Mouse (Mus musculus) stomach, embryonic 15.5 days (tissue): ENCODE results near the gene Ccdc85c. TPM values are rescaled to one million over a fixed set of nuclear protein-coding genes. Genes with fewer than 3 reads are reported as not detected.

Source experiments
- ATAC-seq: fragments of 200-750 bp; cut with Nextera tagmentation; 2 replicates; pipeline ENCODE4 v1.8.0; 2017; ENCODE audit warnings: low read depth, moderate number of reproducible peaks, moderate TSS enrichment; ENCODE audit not compliant: insufficient read depth, low FRiP score
- H3K27ac ChIP-seq: fragments of 300-500 bp; sonication (generic); 2 replicates; pipeline ENCODE4 v1.5.1; 2015; ENCODE audit warnings: mild to moderate bottlenecking, inconsistent platforms
- H3K27me3 ChIP-seq: fragments of 300-500 bp; sonication (generic); replicated peaks from 2 replicates; pipeline ENCODE4 v1.6.1; 2015; ENCODE audit warnings: inconsistent platforms
- H3K36me3 ChIP-seq: fragments of 300-500 bp; sonication (generic); 2 replicates; pipeline ENCODE4 v1.6.1; 2015; ENCODE audit warnings: inconsistent platforms
- H3K4me1 ChIP-seq: fragments of 300-500 bp; sonication (generic); 2 replicates; pipeline ENCODE4 v1.6.1; 2015; ENCODE audit warnings: inconsistent platforms
- H3K4me2 ChIP-seq: fragments of 300-500 bp; sonication (generic); 2 replicates; pipeline ENCODE4 v1.6.1; 2015; ENCODE audit warnings: mild to moderate bottlenecking, inconsistent platforms
- H3K4me3 ChIP-seq: fragments of 300-500 bp; sonication (generic); replicated peaks from 2 replicates; pipeline ENCODE4 v1.5.1; 2015; ENCODE audit warnings: inconsistent platforms
- H3K9ac ChIP-seq: fragments of 300-500 bp; sonication (generic); 2 replicates; pipeline ENCODE4 v1.6.1; 2015; ENCODE audit warnings: inconsistent platforms
- H3K9me3 ChIP-seq: fragments of 300-500 bp; sonication (generic); 2 replicates; pipeline ENCODE4 v1.6.1; 2016; ENCODE audit warnings: inconsistent platforms
- WGBS: fragments of 180-500 bp; shearing (Covaris S2); methylation state at CpG from one replicate; pipeline ENCODE4 v1.1.7; 2015; 5-methylcytosine and 5-hydroxymethylcytosine counted together
- polyA plus RNA-seq: library from polyadenylated mRNA; unstranded; fragments of >200 nt; fragmentation: Nextera tagmentation; extraction: Ambion mirVana; gene quantifications from 2 replicates; pipeline ENCODE4 v1.2.1, GENCODE M21; 2015

The Ccdc85c gene
- polyA plus RNA-seq, 1 experiment from 2014 or later = 7.9 TPM

DNA sequence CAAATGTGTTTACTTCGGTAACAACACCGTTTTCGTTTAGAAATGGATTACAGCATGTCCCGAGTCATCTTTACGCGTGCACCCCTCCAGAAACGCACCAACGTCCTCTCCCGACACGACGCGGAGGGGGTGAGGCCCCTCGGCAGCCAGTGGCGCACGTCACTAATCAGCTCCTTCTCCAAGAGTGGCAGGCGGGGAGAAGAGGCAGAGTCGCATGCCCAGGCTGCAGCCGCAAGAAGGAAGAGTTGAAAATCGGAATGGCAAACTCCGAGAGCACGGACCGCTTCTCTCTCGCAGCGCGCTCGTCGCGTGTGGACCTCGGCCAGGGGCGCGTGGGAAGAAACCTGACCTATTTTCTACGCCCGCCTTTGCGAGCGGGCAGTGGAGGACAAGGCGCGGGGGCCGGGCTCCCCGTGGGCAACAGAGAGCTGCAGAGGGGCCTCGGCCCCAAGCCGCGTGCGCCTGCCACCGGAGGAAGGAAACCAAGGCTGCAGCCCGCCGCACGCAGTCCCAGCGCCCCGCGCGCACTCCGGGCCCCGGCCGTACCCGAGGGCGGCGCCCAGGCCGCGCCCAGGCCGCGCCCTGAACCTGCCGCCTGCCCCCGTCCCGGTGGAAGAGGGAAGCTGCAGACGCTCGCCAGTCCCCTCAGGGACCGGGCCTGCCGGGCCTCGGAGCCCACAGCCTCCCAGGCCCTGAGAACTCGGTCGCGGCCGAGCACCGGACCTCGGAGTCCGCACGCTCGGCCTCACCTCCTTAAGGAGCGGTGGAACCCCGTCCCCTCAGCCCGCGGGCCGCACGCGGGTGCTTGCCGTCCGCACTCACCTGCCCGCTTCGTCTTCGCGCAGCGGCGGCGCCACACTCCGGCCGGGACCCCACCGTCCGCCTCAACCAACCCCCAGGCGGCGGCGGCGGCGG, 96.6 kb downstream of the Ccdc85c start:
- H3K4me3 ChIP-seq = peak overlapping the region; percentile 95
- no peaks in the 10 kb centered on the region for H3K9me3 ChIP-seq
- H3K27ac ChIP-seq = peak overlapping the region; percentile 94
- H3K4me2 ChIP-seq = peak overlapping the region; percentile 75
- no peaks in the 10 kb centered on the region for H3K27me3 ChIP-seq
- under 1% methylated on average over 93 of the region's 103 CpGs for WGBS
- H3K4me1 ChIP-seq = peaks cover 18% of the 10 kb centered on the region
- peak; percentile 45 for ATAC-seq
- H3K36me3 ChIP-seq = 0 out of 2 replicates have a peak, but pooled peaks cover 5% of the 10 kb centered on the region
- H3K9ac ChIP-seq = peak overlapping the region; percentile 73

DNA sequence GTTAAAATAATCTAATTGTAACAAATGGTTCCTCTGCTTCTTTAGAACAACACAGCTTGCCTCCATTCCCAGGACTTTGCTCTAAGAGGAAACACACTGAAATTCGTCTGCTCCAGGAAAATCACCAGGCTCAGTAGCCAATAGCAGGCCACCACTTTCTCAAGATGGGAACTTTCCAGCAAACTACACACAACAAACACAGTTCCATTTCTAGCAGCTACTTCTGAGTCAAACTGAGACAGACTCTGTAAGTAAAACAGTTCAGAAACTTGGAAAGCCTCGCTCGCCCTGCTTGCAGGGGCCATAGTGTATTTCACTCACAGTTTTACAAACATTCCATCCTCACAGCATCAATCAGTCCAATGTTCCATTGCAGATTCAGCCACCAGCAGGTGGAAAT, 98.9 kb downstream of the Ccdc85c start:
- H3K4me3 ChIP-seq = no peak overlapping the region
- no peak overlapping the region for H3K9ac ChIP-seq
- WGBS = 60% methylated on average over 3 of the region's 3 CpGs
- H3K27me3 ChIP-seq = no peaks in the 10 kb centered on the region
- H3K27ac ChIP-seq = no peak overlapping the region
- H3K4me2 ChIP-seq = no peak overlapping the region
- H3K4me1 ChIP-seq = peaks cover 23% of the 10 kb centered on the region
- no peaks in the 10 kb centered on the region for H3K36me3 ChIP-seq
- no peaks in the 10 kb centered on the region for H3K9me3 ChIP-seq
- ATAC-seq = no peak

DNA sequence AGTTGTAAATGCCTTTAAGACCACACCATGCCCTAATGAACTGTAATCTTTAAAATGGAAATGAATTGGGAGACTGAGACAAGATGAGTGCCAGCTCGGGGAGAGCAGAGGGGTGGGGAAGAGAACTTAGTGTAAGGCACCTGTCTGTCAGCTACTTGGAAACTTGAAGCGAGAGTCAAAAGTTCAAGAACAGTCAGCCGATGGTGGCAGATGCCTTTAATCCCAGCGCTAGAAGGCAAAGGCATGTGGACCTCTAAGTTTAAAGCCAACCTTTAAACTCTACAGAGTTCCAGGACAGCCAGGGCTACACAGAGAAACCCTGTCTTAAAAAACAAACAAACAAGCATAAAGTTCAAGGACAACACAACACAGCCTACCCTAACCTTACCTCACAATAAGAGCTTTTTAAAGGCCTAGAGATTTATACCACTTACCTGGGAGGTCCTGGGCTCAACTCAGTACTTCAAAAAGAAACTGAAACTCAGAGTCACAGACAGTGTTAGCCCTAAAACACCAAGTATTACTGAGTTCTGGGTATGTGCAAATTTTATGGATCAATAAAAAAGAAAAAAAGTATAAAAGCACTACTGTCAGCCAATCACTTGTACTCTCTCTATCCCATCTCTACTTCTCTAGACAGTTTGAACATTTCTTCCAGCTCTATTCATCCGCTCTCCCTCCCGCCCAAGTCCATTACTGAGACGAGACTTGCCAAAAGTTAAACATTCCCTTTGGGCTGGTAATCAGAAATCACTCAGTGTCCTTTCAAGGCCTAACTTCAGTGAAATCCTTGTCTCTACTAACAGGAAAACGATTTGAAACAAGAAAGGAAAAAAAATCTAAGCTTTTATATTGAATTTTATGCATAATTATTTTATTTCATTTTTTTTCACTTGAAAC, 100.4 kb downstream of the Ccdc85c start:
- Histone ChIP-seq H3K4me2 (no peak overlapping the region), H3K9ac (no peak overlapping the region), H3K36me3 (no peaks in the 10 kb centered on the region), H3K27ac (no peak overlapping the region), H3K27me3 (no peaks in the 10 kb centered on the region), H3K9me3 (no peaks in the 10 kb centered on the region), H3K4me1 (peaks cover 23% of the 10 kb centered on the region), H3K4me3 (no peak overlapping the region)
- WGBS = 50% methylated on average over 8 of the region's 8 CpGs
- ATAC-seq = no peak

DNA sequence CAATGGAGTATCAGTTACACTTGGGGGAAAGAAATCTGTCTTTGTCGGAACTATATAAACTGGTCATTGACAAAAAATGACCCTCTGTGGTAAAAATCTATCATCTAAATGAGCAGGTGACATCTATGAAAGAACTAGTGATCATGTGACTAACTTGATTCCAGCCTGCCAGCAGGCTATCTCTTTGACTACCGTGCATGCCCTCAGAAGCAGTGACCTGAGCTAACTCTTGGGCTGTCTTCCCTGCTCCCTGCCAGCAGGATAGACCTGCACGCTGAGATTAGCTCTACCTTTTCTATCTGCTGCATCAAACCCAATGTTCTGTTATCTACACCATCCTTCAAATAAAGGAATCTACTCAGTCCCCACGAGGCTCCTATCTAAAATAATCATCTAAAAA, 102.6 kb downstream of the Ccdc85c start:
- H3K27ac ChIP-seq = no peak overlapping the region
- no peak overlapping the region for H3K4me2 ChIP-seq
- no peak overlapping the region for H3K9ac ChIP-seq
- no peak for ATAC-seq
- H3K4me1 ChIP-seq = peaks cover 21% of the 10 kb centered on the region
- 56% methylated on average over 4 of the region's 4 CpGs for WGBS
- no peaks in the 10 kb centered on the region for H3K36me3 ChIP-seq
- no peaks in the 10 kb centered on the region for H3K27me3 ChIP-seq
- H3K4me3 ChIP-seq = no peak overlapping the region
- H3K9me3 ChIP-seq = no peaks in the 10 kb centered on the region

DNA sequence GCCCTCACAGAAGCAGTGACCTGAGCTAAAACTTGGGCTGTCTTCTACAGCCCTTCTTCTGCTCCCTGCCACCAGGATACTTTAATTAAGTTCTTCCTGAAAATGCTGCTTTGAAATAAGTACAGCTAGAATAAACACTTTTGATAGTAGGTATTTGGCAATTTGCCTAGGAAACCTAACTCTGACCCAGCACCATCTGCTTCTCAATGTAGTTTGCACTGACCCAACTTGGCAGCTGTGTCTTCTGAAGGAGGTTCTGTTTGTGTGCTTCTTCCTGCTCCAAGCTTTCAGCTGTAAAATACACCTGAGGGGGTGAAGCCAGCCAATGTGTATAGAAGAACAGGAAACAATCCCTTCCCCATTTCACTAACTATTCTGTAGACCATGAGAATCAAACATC, 103.9 kb downstream of the Ccdc85c start:
- Histone ChIP-seq H3K4me1 (peaks cover 10% of the 10 kb centered on the region), H3K27me3 (no peaks in the 10 kb centered on the region), H3K4me3 (no peak overlapping the region), H3K36me3 (no peaks in the 10 kb centered on the region), H3K9me3 (no peaks in the 10 kb centered on the region), H3K4me2 (no peak overlapping the region), H3K27ac (no peak overlapping the region), H3K9ac (no peak overlapping the region)
- no peak for ATAC-seq

DNA sequence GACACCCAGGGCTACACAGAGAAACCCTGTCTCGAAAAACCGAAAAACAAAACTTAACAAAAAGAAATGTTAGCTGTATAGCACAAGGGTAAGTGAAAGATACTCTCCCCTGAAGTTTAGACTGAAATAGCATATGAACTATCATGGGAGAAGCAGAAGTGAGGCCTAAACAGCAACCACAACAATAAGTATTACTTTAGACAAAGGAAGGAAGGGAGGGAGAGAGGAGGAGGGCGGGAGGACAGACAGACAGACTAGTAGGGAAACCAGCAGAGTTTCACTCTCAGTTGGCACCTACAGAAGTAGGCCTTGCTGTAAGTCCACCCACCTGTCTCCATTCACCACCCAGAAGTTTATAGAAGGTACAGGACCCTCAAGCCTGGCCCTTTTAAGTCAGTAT, 104.8 kb downstream of the Ccdc85c start:
- no peaks in the 10 kb centered on the region for H3K9me3 ChIP-seq
- H3K9ac ChIP-seq = no peak overlapping the region
- H3K4me2 ChIP-seq = no peak overlapping the region
- H3K4me1 ChIP-seq = peaks cover 10% of the 10 kb centered on the region
- H3K4me3 ChIP-seq = no peak overlapping the region
- no peak overlapping the region for H3K27ac ChIP-seq
- no peaks in the 10 kb centered on the region for H3K27me3 ChIP-seq
- H3K36me3 ChIP-seq = no peaks in the 10 kb centered on the region
- 88% methylated on average over 3 of the region's 3 CpGs for WGBS
- no peak for ATAC-seq

DNA sequence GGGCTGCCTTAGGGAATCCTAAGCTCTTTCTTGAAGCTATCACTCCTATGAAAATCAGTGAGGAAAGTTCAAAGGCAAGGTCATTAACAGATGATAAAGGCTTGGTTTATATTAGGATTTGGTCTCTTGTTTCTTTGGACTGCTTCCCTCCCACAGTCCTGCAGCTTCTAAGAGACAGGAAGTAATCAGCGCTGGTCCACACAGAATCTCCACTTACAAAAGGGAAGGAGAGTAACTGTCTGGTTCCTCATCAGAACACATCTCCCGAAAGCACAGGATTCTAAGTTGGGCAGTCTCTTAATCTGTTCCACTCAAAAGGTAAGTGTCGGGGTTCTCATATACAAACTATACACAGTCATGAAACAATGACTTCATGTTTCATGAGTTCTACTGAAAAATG, 106.3 kb downstream of the Ccdc85c start:
- no peak overlapping the region for H3K4me2 ChIP-seq
- no peak overlapping the region for H3K27ac ChIP-seq
- H3K4me3 ChIP-seq = no peak overlapping the region
- H3K27me3 ChIP-seq = no peaks in the 10 kb centered on the region
- H3K4me1 ChIP-seq = peaks cover 10% of the 10 kb centered on the region
- no peaks in the 10 kb centered on the region for H3K9me3 ChIP-seq
- whole genome bisulfite sequencing = 63% methylated on average over 3 of the region's 3 CpGs
- no peak overlapping the region for H3K9ac ChIP-seq
- peaks cover 3% of the 10 kb centered on the region; the same call in 1 of the 2 replicates for H3K36me3 ChIP-seq
- ATAC-seq = no peak

DNA sequence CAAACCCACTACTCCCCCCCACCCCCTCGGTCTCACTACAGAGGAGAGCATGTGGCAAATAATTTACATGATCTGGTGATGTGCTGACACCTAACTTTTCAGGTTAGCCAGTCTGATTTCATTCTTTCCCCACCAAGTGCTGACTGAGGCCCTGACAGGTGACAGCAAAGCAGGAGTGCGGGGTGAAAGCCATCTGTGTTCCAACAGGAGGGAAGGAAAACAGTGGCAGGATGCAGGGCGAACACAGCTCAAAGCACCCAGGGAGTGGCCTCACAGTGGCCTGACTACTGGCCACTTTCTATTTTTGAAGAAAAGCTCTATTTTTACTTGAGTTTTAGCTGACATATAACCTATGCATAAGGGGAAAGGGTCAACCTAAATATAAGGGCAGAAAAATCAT, 111.5 kb downstream of the Ccdc85c start:
- WGBS = 84% methylated on average over 3 of the region's 3 CpGs

DNA sequence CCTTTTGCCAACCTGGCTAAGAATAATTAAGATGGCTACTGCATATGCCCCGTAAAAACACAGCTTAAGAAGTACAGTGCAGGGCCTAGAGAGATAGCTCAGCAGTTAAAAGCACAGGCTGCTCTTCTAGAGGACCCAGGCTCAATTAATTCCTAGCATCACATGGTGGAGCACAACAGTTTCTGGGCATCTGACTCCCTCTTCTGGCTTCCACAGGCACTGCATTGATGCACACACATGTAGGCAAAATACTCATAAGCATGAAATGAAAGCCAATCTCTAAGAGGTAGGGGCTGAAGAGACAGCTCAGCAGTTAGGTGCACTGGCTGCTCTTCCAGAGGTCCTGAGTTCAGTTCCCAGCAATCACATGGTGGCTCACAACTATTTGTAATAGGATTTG, 113.2 kb downstream of the Ccdc85c start:
- no peak overlapping the region for H3K27ac ChIP-seq
- no peaks in the 10 kb centered on the region for H3K4me1 ChIP-seq
- H3K36me3 ChIP-seq = peaks cover 34% of the 10 kb centered on the region
- H3K4me3 ChIP-seq = no peak overlapping the region
- no peaks in the 10 kb centered on the region for H3K27me3 ChIP-seq
- H3K9me3 ChIP-seq = no peaks in the 10 kb centered on the region
- WGBS = 89% methylated on average over 1 of the region's 1 CpGs
- no peak overlapping the region for H3K9ac ChIP-seq
- no peak for ATAC-seq
- no peak overlapping the region for H3K4me2 ChIP-seq

More for the DNA sequence above, 111.5 kb downstream of the Ccdc85c start:
- Histone ChIP-seq H3K4me3 (no peak overlapping the region), H3K4me2 (no peak overlapping the region), H3K9me3 (no peaks in the 10 kb centered on the region), H3K27me3 (no peaks in the 10 kb centered on the region), H3K4me1 (no peaks in the 10 kb centered on the region), H3K9ac (no peak overlapping the region), H3K27ac (no peak overlapping the region), H3K36me3 (peaks cover 29% of the 10 kb centered on the region)
- ATAC-seq = no peak

DNA sequence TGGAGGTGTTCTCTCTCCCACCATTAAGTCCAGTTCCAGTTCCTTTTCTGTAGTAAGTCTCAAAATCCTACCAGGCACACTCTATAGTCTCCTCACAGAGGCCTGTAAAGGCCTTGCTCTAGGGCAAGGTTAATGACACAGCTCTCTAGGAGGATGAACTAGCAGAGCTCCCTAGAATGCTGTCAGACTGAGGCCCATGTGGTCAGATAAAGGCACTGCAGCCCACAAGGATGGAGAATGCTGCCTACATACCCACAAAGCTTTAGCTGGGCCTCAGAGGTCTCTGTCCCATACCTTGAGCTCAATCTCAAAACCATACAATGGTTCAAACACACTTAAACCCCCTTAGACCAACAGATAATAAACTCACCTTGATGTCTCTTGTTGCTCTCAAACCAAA, 115.4 kb downstream of the Ccdc85c start:
- H3K4me3 ChIP-seq = no peak overlapping the region
- no peak overlapping the region for H3K27ac ChIP-seq
- no peaks in the 10 kb centered on the region for H3K4me1 ChIP-seq
- ATAC-seq = no peak
- H3K9ac ChIP-seq = no peak overlapping the region
- H3K4me2 ChIP-seq = no peak overlapping the region
- H3K27me3 ChIP-seq = no peaks in the 10 kb centered on the region
- H3K9me3 ChIP-seq = no peaks in the 10 kb centered on the region
- peaks cover 34% of the 10 kb centered on the region for H3K36me3 ChIP-seq
